Mouse (Mus musculus) mouse embryonic stem cell (cell line): ENCODE data around the gene Arhgap31.
"Not testable (repeated sequence)": the region's sequence is repeated elsewhere in the genome, so short reads cannot be mapped to it uniquely, and the experiment has no call there.

Experiments
- in situ Hi-C, 2 experiments: fragments of 300-500 bp; cut with MboI; formaldehyde crosslinking; loops; 1 replicate in 1 of 2; 3 replicates in 1 of 2; pipeline ENCODE4 v1.14.3; 2019 to 2020; ENCODE audit warnings: low sequenced_read_pairs in 2 of 2, low pct_unique_long_range_greater_than_20kb in 1 of 2, mixed read lengths in 1 of 2; ENCODE audit not compliant: unreplicated experiment in 1 of 2

Gene Arhgap31

GRCm38 (mm10) chr16:38697611-38698010 is 15.5 kb downstream of the Arhgap31 start:
- in situ Hi-C loops: no loop called here

GRCm38 (mm10) chr16:38695557-38695956 is 17.5 kb downstream of the Arhgap31 start:
- in situ Hi-C loops: no loop called here

GRCm38 (mm10) chr16:38694906-38695540 is 18.1 kb downstream of the Arhgap31 start:
- in situ Hi-C loops: no loop called here

- in situ Hi-C loops: no loop called here
Measured at GRCm38 (mm10) chr16:38690501-38690900, 22.6 kb downstream of the Arhgap31 start.

GRCm38 (mm10) chr16:38689786-38690185 is 23.3 kb downstream of the Arhgap31 start:
- in situ Hi-C loops: no loop called here

GRCm38 (mm10) chr16:38688531-38689264 is 24.4 kb downstream of the Arhgap31 start:
- in situ Hi-C loops: no loop called here

- in situ Hi-C loops: no loop called here
Measured at GRCm38 (mm10) chr16:38687673-38688072, 25.4 kb downstream of the Arhgap31 start.

- in situ Hi-C loops: no loop called here
Measured at GRCm38 (mm10) chr16:38683094-38683493, 30.0 kb downstream of the Arhgap31 start.

GRCm38 (mm10) chr16:38681313-38681712 is 31.8 kb downstream of the Arhgap31 start:
- in situ Hi-C loops: no loop called here

- in situ Hi-C loops: no loop called here
Measured at GRCm38 (mm10) chr16:38679431-38680021, 33.5 kb downstream of the Arhgap31 start.

GRCm38 (mm10) chr16:38678853-38679252 is 34.2 kb downstream of the Arhgap31 start:
- in situ Hi-C loops: no loop called here

GRCm38 (mm10) chr16:38677941-38678340 is 35.1 kb downstream of the Arhgap31 start:
- in situ Hi-C loops: not testable (repeated sequence)

- in situ Hi-C loops: no loop called here
Measured at GRCm38 (mm10) chr16:38677171-38677570, 35.9 kb downstream of the Arhgap31 start.

- in situ Hi-C loops: no loop called here
Measured at GRCm38 (mm10) chr16:38676647-38677046, 36.4 kb downstream of the Arhgap31 start.

- in situ Hi-C loops: no loop called here
Measured at GRCm38 (mm10) chr16:38675600-38676335, 37.3 kb downstream of the Arhgap31 start.

- in situ Hi-C loops: no loop called here
Measured at GRCm38 (mm10) chr16:38674891-38675290, 38.2 kb downstream of the Arhgap31 start.

- in situ Hi-C loops: no loop called here
Measured at GRCm38 (mm10) chr16:38673511-38673910, 39.6 kb downstream of the Arhgap31 start.

GRCm38 (mm10) chr16:38672947-38673346 is 40.1 kb downstream of the Arhgap31 start:
- in situ Hi-C loops: no loop called here

- in situ Hi-C loops: no loop called here
Measured at GRCm38 (mm10) chr16:38672370-38672769, 40.7 kb downstream of the Arhgap31 start.
